Mouse (Mus musculus): ENCODE measurements around the gene Prr12.

- TF ChIP-seq CTCF (IDR thresholded peaks at IDR 0.05) (peak; percentile 88), EP300 (IDR thresholded peaks at IDR 0.05) (no peak)
Measured at GRCm38 (mm10) chr7:45037720-45038361, 14.8 kb downstream of the Prr12 start.
